Mouse (Mus musculus): Measurements from ENCODE around the gene Kat6b. TPM values are rescaled to one million over a fixed set of nuclear protein-coding genes. Genes with fewer than 3 reads are reported as not detected.

Kat6b gene
- total RNA-seq, 4 experiments from 2014 or later = 26.7 to 30.3 (median 28.2) TPM

GRCm38 (mm10) chr14:21558440-21559131 lies 77.4 kb downstream of the Kat6b start:
- peak; percentile 37 for DNase-seq (ENCODE audit: low spot score)

- DNase-seq (ENCODE audit: low spot score) = no peak
Observed at GRCm38 (mm10) chr14:21559447-21559846, 78.2 kb downstream of the Kat6b start.

GRCm38 (mm10) chr14:21560481-21561209 lies 79.4 kb downstream of the Kat6b start:
- no peak for DNase-seq (ENCODE audit: low spot score)

GRCm38 (mm10) chr14:21561396-21562065 lies 80.3 kb downstream of the Kat6b start:
- DNase-seq (ENCODE audit: low spot score) = peak; percentile 45

GRCm38 (mm10) chr14:21563584-21564118 lies 82.4 kb downstream of the Kat6b start:
- no peak for DNase-seq (ENCODE audit: low spot score)

- DNase-seq (ENCODE audit: low spot score) = no peak
Observed at GRCm38 (mm10) chr14:21565541-21566353, 84.5 kb downstream of the Kat6b start.

- DNase-seq (ENCODE audit: low spot score) = no peak
Observed at GRCm38 (mm10) chr14:21567293-21567984, 86.2 kb downstream of the Kat6b start.

GRCm38 (mm10) chr14:21568821-21569220 lies 87.6 kb downstream of the Kat6b start:
- DNase-seq (ENCODE audit: low spot score) = no peak

- no peak for DNase-seq (ENCODE audit: low spot score)
Observed at GRCm38 (mm10) chr14:21574686-21575309, 93.6 kb downstream of the Kat6b start.

GRCm38 (mm10) chr14:21576867-21577266 lies 95.6 kb downstream of the Kat6b start:
- DNase-seq (ENCODE audit: low spot score) = no peak

- no peak for DNase-seq (ENCODE audit: low spot score)
Observed at GRCm38 (mm10) chr14:21581198-21581597, 100.0 kb downstream of the Kat6b start.

- no peak for DNase-seq (ENCODE audit: low spot score)
Observed at GRCm38 (mm10) chr14:21582301-21582700, 101.1 kb downstream of the Kat6b start.

GRCm38 (mm10) chr14:21583051-21583450 lies 101.8 kb downstream of the Kat6b start:
- peak; percentile 36 for DNase-seq (ENCODE audit: low spot score)

GRCm38 (mm10) chr14:21583868-21584267 lies 102.6 kb downstream of the Kat6b start:
- no peak for DNase-seq (ENCODE audit: low spot score)

GRCm38 (mm10) chr14:21584468-21585135 lies 103.4 kb downstream of the Kat6b start:
- DNase-seq (ENCODE audit: low spot score) = no peak

- DNase-seq (ENCODE audit: low spot score) = no peak
Observed at GRCm38 (mm10) chr14:21585491-21586251, 104.4 kb downstream of the Kat6b start.

- DNase-seq (ENCODE audit: low spot score) = no peak
Observed at GRCm38 (mm10) chr14:21586481-21587118, 105.4 kb downstream of the Kat6b start.

- no peak for DNase-seq (ENCODE audit: low spot score)
Observed at GRCm38 (mm10) chr14:21587931-21588330, 106.7 kb downstream of the Kat6b start.
